Mouse (Mus musculus) midbrain, embryonic 14.5 days (tissue): ENCODE results near the gene Vrk1. TPM values are rescaled to one million over a fixed set of nuclear protein-coding genes. Genes with fewer than 3 reads are reported as not detected.
A peak's percentile ranks its signal among the peaks of the same experiment; 100 is the strongest.

Experiments
- ATAC-seq: fragments of 200-750 bp; cut with Nextera tagmentation; 2 replicates; pipeline ENCODE4 v1.8.0; 2017; ENCODE audit warnings: moderate number of reproducible peaks, moderate library complexity; ENCODE audit not compliant: low FRiP score, low TSS enrichment
- DNase-seq: peaks from one replicate; pipeline ENCODE4 v3.0.0-alpha.2; 2015
- H3K27ac ChIP-seq: fragments of 300-500 bp; sonication (generic); replicated peaks from 2 replicates; pipeline ENCODE4 v1.5.1; 2014; ENCODE audit warnings: mild to moderate bottlenecking, low read depth, low read length, moderate library complexity
- H3K27me3 ChIP-seq: fragments of 300-500 bp; sonication (generic); 2 replicates; pipeline ENCODE4 v1.6.1; 2014; ENCODE audit warnings: low read length, control low read depth, mixed read lengths; ENCODE audit not compliant: control insufficient read depth, insufficient read depth
- H3K36me3 ChIP-seq: fragments of 300-500 bp; sonication (generic); 2 replicates; pipeline ENCODE4 v1.6.1; 2014; ENCODE audit warnings: low read length, control low read depth; ENCODE audit not compliant: control insufficient read depth, insufficient read depth
- H3K4me1 ChIP-seq: fragments of 300-500 bp; sonication (generic); 2 replicates; pipeline ENCODE4 v1.6.1; 2014; ENCODE audit warnings: mild to moderate bottlenecking, antibody characterized with exemption, low read length, control low read depth; ENCODE audit not compliant: control insufficient read depth, insufficient read depth
- H3K4me2 ChIP-seq: fragments of 300-500 bp; sonication (generic); 2 replicates; pipeline ENCODE4 v1.6.1; 2014; ENCODE audit warnings: mild to moderate bottlenecking, low read length, moderate library complexity
- H3K4me3 ChIP-seq: fragments of 300-500 bp; sonication (generic); replicated peaks from 2 replicates; pipeline ENCODE4 v1.5.1; 2014; ENCODE audit warnings: low read depth, low read length
- H3K9ac ChIP-seq: fragments of 300-500 bp; sonication (generic); replicated peaks from 2 replicates; pipeline ENCODE4 v1.6.1; 2014; ENCODE audit warnings: mild to moderate bottlenecking, low read length, moderate library complexity
- H3K9me3 ChIP-seq: fragments of 300-500 bp; sonication (generic); 2 replicates; pipeline ENCODE4 v1.6.1; 2016; ENCODE audit warnings: low read length, control low read depth, mixed read lengths; ENCODE audit not compliant: control insufficient read depth
- WGBS: fragments of 180-500 bp; shearing (Covaris S2); extraction: QIAGEN DNeasy Blood & Tissue Kit; methylation state at CpG from one replicate; pipeline ENCODE4 v1.1.7; 2014; 5-methylcytosine and 5-hydroxymethylcytosine counted together
- polyA plus RNA-seq: library from polyadenylated mRNA; unstranded; fragments of >200 nt; fragmentation: Nextera tagmentation; extraction: Ambion mirVana; gene quantifications from 2 replicates; pipeline ENCODE4 v1.2.1, GENCODE M21; 2014

Gene Vrk1
- polyA plus RNA-seq, 1 experiment from 2014 or later, result 42.3 TPM

DNA sequence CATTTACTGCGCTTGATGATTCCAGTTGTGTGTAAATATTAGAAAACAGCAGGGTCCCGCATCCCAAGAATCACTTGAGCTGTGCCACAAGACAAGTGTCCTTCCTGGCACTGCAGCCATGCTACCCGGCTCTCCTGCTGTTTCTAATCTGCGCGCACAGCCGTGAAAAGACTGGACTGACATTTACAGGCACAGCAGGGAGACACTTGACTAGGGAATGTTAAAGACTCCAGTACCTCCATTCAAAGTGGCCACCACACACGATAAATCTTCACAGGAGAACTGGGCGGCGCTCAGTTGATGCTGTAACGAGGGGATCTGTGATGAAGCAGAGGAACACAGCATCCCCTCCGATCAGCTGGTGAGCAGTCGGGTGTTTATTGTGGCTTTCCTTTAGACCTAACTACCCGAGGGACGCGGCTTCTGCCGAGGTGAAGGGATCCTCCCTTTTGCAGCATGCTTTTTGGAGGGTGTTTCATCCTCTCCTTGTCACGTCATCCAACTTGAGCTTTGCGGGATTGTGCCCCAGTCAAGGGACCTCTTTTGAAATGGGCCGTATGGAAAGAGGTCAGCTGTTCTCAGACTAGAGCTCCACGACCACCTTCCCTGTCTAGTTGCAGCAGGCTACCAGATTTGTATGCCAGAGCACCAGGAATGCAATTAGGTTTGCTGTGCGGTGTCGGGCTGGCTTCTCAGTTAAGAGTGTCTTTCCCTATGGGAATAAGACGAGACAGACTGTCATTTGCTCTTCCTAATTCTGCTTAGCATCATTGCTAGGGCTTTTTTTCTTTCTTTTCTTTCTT, 71.1 kb downstream of the Vrk1 start:
- DNase-seq (peak; percentile 71), ATAC-seq (no peak; the same call in 1 of the 2 replicates)
- Histone ChIP-seq H3K4me3 (peak overlapping the region; percentile 19; the same call in 1 of the 2 replicates), H3K9ac (no peak overlapping the region; the same call in 1 of the 2 replicates), H3K27me3 (0 out of 2 replicates have a peak, but pooled peaks cover 3% of the 10 kb centered on the region), H3K36me3 (no peaks in the 10 kb centered on the region), H3K9me3 (no peaks in the 10 kb centered on the region), H3K4me1 (peaks cover 31% of the 10 kb centered on the region), H3K4me2 (peak overlapping the region; percentile 52), H3K27ac (peak overlapping the region; percentile 32)
- 8% methylated on average over 23 of the region's 23 CpGs for WGBS

- Histone ChIP-seq H3K9me3 (no peaks in the 10 kb centered on the region), H3K27me3 (0 out of 2 replicates have a peak, but pooled peaks cover 3% of the 10 kb centered on the region), H3K4me1 (peaks cover 31% of the 10 kb centered on the region), H3K36me3 (no peaks in the 10 kb centered on the region), H3K4me2 (peak overlapping the region; percentile 52), H3K4me3 (no peak overlapping the region), H3K27ac (no peak overlapping the region), H3K9ac (no peak overlapping the region)
- no peak for ATAC-seq
- 41% methylated on average over 7 of the region's 7 CpGs for WGBS
- DNase-seq, result peak; percentile 37
Observed at GRCm38 (mm10) chr12:106081748-106082140, 71.7 kb downstream of the Vrk1 start.

GRCm38 (mm10) chr12:106082191-106082957, 72.3 kb downstream of the Vrk1 start:
- 25% methylated on average over 16 of the region's 16 CpGs for WGBS

DNA sequence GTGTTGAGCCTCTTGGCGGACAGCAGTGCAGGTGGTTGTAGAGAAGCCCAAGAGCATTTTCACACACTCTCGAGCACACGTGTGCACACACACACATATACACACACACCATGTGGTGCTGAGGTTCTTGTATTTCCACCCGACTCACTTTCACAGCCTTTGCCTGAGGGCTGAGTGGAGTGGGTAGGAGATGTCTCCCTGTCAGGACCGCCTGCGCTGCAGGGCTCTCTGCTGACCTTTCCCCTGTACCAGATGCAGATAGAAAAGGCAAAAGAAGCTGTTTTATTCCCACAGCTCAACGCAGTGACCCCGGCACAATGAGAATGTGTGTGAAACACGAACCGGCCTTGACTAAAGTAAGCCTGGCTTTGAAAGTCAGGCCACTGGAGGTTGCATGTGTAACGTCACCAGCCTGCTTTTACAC, 72.9 kb downstream of the Vrk1 start:
- H3K4me2 ChIP-seq, result no peak overlapping the region; the same call in 1 of the 2 replicates
- H3K9ac ChIP-seq, result no peak overlapping the region
- H3K36me3 ChIP-seq, result no peaks in the 10 kb centered on the region
- DNase-seq (no peak), ATAC-seq (no peak; the same call in 1 of the 2 replicates)
- H3K9me3 ChIP-seq, result no peaks in the 10 kb centered on the region
- no peak overlapping the region for H3K4me3 ChIP-seq
- peaks cover 31% of the 10 kb centered on the region for H3K4me1 ChIP-seq
- H3K27me3 ChIP-seq, result 0 out of 2 replicates have a peak, but pooled peaks cover 3% of the 10 kb centered on the region
- WGBS, result 32% methylated on average over 11 of the region's 11 CpGs
- H3K27ac ChIP-seq, result peak overlapping the region; percentile 21; the same call in 1 of the 2 replicates

More at GRCm38 (mm10) chr12:106082191-106082957, 72.3 kb downstream of the Vrk1 start:
- Histone ChIP-seq H3K4me1 (peaks cover 31% of the 10 kb centered on the region), H3K4me2 (peak overlapping the region; percentile 52), H3K4me3 (no peak overlapping the region), H3K36me3 (no peaks in the 10 kb centered on the region), H3K27me3 (0 out of 2 replicates have a peak, but pooled peaks cover 3% of the 10 kb centered on the region), H3K9me3 (no peaks in the 10 kb centered on the region), H3K27ac (peak overlapping the region; percentile 21; the same call in 1 of the 2 replicates), H3K9ac (no peak overlapping the region)
- ATAC-seq (peak; percentile 72), DNase-seq (peak; percentile 77)

DNA sequence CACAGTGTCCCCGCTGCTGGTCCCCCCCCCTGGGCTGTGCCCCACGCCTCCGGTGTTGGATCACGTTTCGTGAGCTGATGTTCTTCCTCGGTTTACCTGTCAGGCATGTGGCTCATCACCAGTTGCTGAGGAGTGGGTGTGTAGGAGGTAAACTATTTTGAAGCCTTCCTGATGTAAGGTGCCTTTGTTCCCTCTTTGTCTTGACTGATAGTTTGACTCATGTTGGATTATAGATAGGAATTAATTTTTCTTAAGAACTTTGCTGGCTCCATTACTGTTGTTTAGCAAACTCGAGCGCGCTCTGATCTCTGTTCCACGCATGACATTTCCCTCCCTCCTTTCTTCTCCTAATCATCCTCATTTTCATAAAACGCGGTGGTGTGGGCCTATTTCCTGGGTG, 74.1 kb downstream of the Vrk1 start:
- ATAC-seq, result no peak
- Histone ChIP-seq H3K4me3 (no peak overlapping the region), H3K9ac (no peak overlapping the region), H3K4me1 (peaks cover 31% of the 10 kb centered on the region), H3K9me3 (no peaks in the 10 kb centered on the region), H3K4me2 (no peak overlapping the region), H3K36me3 (no peaks in the 10 kb centered on the region), H3K27me3 (0 out of 2 replicates have a peak, but pooled peaks cover 3% of the 10 kb centered on the region), H3K27ac (no peak overlapping the region)
- no peak for DNase-seq
- WGBS, result 90% methylated on average over 12 of the region's 12 CpGs

DNA sequence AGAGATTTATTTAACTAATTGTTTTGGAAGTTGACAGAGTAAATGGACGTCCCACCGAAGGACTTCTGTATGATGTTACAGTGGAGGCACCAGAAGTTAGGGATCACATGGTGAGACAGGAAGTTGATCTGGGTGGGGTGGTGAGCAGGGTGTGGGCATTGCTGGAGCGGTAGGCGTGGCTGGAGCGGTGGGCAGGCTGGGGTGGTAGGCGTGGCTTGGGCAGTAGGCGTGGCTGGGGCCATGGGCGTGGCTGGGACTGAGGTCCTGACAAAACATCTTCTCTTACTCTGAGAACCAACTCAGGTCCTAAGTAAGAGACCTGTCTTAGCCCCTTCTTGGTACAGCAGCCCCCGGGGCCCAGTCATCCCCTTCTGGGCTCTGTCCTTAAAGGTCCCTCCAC, 84.8 kb downstream of the Vrk1 start:
- DNase-seq (no peak), ATAC-seq (no peak)
- Histone ChIP-seq H3K36me3 (no peaks in the 10 kb centered on the region), H3K4me3 (no peak overlapping the region), H3K27ac (no peak overlapping the region), H3K9me3 (no peaks in the 10 kb centered on the region), H3K27me3 (no peaks in the 10 kb centered on the region), H3K4me2 (no peak overlapping the region), H3K4me1 (no peaks in the 10 kb centered on the region), H3K9ac (no peak overlapping the region)
- WGBS, result 96% methylated on average over 9 of the region's 9 CpGs

DNA sequence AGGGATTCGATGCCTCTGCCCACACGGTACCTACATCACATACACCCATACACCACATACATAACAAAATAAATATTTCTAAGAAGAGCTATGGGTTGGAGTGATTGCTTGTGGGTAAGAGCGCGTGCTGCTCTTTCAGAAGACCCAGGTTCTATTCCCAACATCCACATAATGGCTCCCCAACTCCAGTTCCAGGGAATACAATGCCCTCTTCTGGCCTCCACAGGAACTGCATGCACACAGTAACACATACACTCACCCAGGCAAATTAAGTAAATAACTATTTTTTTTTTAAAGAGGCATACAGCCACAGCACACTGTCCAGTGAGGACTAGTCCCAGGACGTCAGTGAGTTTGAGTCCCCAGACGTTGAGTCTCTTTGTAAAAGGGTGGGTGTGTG, 92.0 kb downstream of the Vrk1 start:
- no peak overlapping the region for H3K27ac ChIP-seq
- no peak for ATAC-seq
- no peaks in the 10 kb centered on the region for H3K9me3 ChIP-seq
- no peaks in the 10 kb centered on the region for H3K27me3 ChIP-seq
- H3K9ac ChIP-seq, result no peak overlapping the region
- H3K36me3 ChIP-seq, result no peaks in the 10 kb centered on the region
- no peak for DNase-seq
- H3K4me3 ChIP-seq, result no peak overlapping the region
- 94% methylated on average over 6 of the region's 6 CpGs for WGBS
- 0 out of 2 replicates have a peak, but pooled peaks cover 3% of the 10 kb centered on the region for H3K4me1 ChIP-seq
- H3K4me2 ChIP-seq, result no peak overlapping the region

- Histone ChIP-seq H3K36me3 (no peaks in the 10 kb centered on the region), H3K4me3 (no peak overlapping the region), H3K9me3 (no peaks in the 10 kb centered on the region), H3K27me3 (no peaks in the 10 kb centered on the region), H3K4me1 (0 out of 2 replicates have a peak, but pooled peaks cover 3% of the 10 kb centered on the region), H3K4me2 (no peak overlapping the region), H3K9ac (no peak overlapping the region), H3K27ac (no peak overlapping the region; the same call in 1 of the 2 replicates)
- ATAC-seq (no peak), DNase-seq (no peak)
- 62% methylated on average over 16 of the region's 16 CpGs for WGBS
Observed at GRCm38 (mm10) chr12:106102726-106103643, 93.0 kb downstream of the Vrk1 start.
